Mouse (Mus musculus) mammary gland, adult 2 months (tissue): ENCODE measurements around the gene Trmt6. TPM values are rescaled to one million over a fixed set of nuclear protein-coding genes. Genes with fewer than 3 reads are reported as not detected.

Source experiments
- polyA plus RNA-seq: library from polyadenylated mRNA; depleted of rRNA; stranded (reverse); fragments of >200 nt; gene quantifications from 2 replicates; pipeline ENCODE4 v1.2.3, GENCODE M21; 2012; ENCODE audit warnings: low replicate concordance; rRNA removed

The Trmt6 gene
- polyA plus RNA-seq: 2.2 and 4.2 TPM in 2 replicates

GRCm38 (mm10) chr2:132815608-132816314, at the start of gene Trmt6, which contains the start of gene Mcm8:
Gene Trmt6, minus strand, starts transcription at chr2:132816055.
Gene Mcm8, plus strand, starts transcription at chr2:132816141.

GRCm38 (mm10) chr2:132846407-132847358, 30.8 kb upstream of the Trmt6 start, which contains the start of gene Crls1:
Gene Crls1, plus strand, starts transcription at chr2:132846666.

GRCm38 (mm10) chr2:132780978-132781377, 34.9 kb downstream of the Trmt6 start, which contains the start of gene Chgb:
Gene Chgb, plus strand, starts transcription at chr2:132781278.

Other genes starting within 250 kb of the Trmt6 start
- 5.5 and 22.3 TPM in 2 replicates for gene Gpcpd1, start 228.3 kb downstream of the Trmt6 start, polyA plus RNA-seq
- gene Shld1, start 129.1 kb downstream of the Trmt6 start, polyA plus RNA-seq: 10.4 and 23.2 TPM in 2 replicates
- gene Chgb, start 34.8 kb downstream of the Trmt6 start, polyA plus RNA-seq: not detected in 2 replicates
- gene Mcm8, start 86 bp upstream of the Trmt6 start, polyA plus RNA-seq: 0.61 and 1.1 TPM in 2 replicates
- 56.7 and 73.9 TPM in 2 replicates for gene Crls1, start 30.6 kb upstream of the Trmt6 start, polyA plus RNA-seq
- 2.8 and 2.9 TPM in 2 replicates for gene Lrrn4, start 64.8 kb upstream of the Trmt6 start, polyA plus RNA-seq
- 2.0 and 2.6 TPM in 2 replicates for gene Fermt1, start 129.9 kb upstream of the Trmt6 start, polyA plus RNA-seq